Mouse (Mus musculus) midbrain, embryonic 11.5 days (tissue): ENCODE measurements around the gene Arhgap24. TPM values are rescaled to one million over a fixed set of nuclear protein-coding genes. Genes with fewer than 3 reads are reported as not detected.

Source experiments
- ATAC-seq: fragments of 200-750 bp; cut with Nextera tagmentation; 2 replicates; pipeline ENCODE4 v1.8.0; 2017; ENCODE audit warnings: moderate TSS enrichment, moderate library complexity; ENCODE audit not compliant: low FRiP score
- DNase-seq: peaks from one replicate; pipeline ENCODE4 v3.0.0; 2015; ENCODE audit warnings: low spot score; ENCODE audit errors: missing footprints
- H3K27ac ChIP-seq: fragments of 300-500 bp; sonication (generic); 2 replicates; pipeline ENCODE4 v1.5.1; 2014; ENCODE audit warnings: low read depth, low read length
- H3K27me3 ChIP-seq: fragments of 300-500 bp; sonication (generic); 2 replicates; pipeline ENCODE4 v1.6.1; 2014; ENCODE audit warnings: mild to moderate bottlenecking, low read length, moderate library complexity, mixed read lengths; ENCODE audit not compliant: control insufficient read depth, insufficient read depth
- H3K36me3 ChIP-seq: fragments of 300-500 bp; sonication (generic); 2 replicates; pipeline ENCODE4 v1.6.1; 2014; ENCODE audit warnings: mild to moderate bottlenecking, low read length, moderate library complexity, mixed read lengths; ENCODE audit not compliant: control insufficient read depth, insufficient read depth
- H3K4me1 ChIP-seq: fragments of 300-500 bp; sonication (generic); 2 replicates; pipeline ENCODE4 v1.6.1; 2014; ENCODE audit warnings: low read length; ENCODE audit not compliant: control insufficient read depth, insufficient read depth
- H3K4me2 ChIP-seq: fragments of 300-500 bp; sonication (generic); 2 replicates; pipeline ENCODE4 v1.6.1; 2014; ENCODE audit warnings: mild to moderate bottlenecking, moderate library complexity
- H3K4me3 ChIP-seq: fragments of 300-500 bp; sonication (generic); 2 replicates; pipeline ENCODE4 v1.5.1; 2014; ENCODE audit warnings: low read depth, low read length
- H3K9ac ChIP-seq: fragments of 300-500 bp; sonication (generic); 2 replicates; pipeline ENCODE4 v1.6.1; 2014; ENCODE audit warnings: low read length
- H3K9me3 ChIP-seq: fragments of 300-500 bp; sonication (generic); 2 replicates; pipeline ENCODE4 v1.6.1; 2016; ENCODE audit warnings: low read length; ENCODE audit not compliant: control insufficient read depth
- WGBS: fragments of 180-500 bp; shearing (Covaris S2); extraction: QIAGEN DNeasy Blood & Tissue Kit; methylation state at CpG from one replicate; pipeline ENCODE4 v1.1.7; 2014; 5-methylcytosine and 5-hydroxymethylcytosine counted together
- polyA plus RNA-seq: library from polyadenylated mRNA; unstranded; fragments of >200 nt; fragmentation: Nextera tagmentation; extraction: Ambion mirVana; gene quantifications from 2 replicates; pipeline ENCODE4 v1.2.1, GENCODE M21; 2014

Arhgap24 gene
- polyA plus RNA-seq, 1 experiment from 2014 or later = 3.4 TPM

DNA sequence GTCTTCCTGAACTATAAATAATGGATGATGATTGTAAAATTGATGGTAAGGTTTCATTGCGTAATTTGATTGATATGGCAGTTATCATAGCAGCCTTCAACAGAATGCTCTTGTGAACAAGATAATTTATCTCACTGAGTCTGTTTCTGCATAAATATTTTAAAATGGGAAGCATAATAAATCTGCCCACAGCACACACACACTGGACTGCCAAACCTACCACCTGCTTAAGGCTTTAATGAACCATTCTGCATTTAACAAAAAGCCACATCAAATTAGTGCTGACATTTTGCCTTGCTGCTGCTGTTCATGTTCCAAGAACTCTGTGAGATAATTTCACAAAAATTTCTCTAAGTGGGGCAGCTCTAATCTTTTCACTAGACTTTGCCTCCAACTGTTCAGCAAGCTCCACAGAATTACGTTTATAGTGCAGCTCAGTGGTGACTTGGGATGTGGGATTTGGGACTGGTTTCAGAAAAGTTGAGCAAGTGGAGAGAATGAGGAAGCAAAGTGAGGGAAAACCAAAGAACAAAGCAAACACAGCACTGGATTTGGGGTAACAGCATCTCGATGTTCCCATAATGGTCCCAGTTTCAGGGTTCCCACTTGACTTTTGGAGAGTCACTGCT, 142.7 kb downstream of the Arhgap24 start:
- Histone ChIP-seq H3K27ac (no peak overlapping the region), H3K9ac (no peak overlapping the region)
- ATAC-seq = no peak

DNA sequence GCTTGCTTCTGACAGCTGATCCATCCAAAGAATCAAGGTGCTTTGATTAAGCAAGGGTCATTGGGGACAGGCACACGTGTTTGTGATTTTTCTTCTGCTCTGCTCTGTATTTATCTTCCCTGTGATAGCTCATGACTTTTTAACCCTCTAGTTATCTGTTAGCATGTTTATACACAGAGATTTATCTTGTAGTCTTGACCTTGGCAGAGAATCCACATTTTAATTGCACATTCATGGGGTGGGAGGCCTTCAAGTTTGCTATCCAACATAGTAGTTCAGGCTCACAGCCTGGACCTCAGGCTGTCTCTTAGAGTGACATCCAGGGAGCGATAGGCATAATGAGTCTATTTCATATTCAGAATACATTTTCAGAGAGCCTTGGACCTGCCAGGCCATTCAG, 145.5 kb downstream of the Arhgap24 start:
- 85% methylated on average over 2 of the region's 2 CpGs for WGBS

More for the DNA sequence above, 142.7 kb downstream of the Arhgap24 start:
- Histone ChIP-seq H3K36me3 (no peaks in the 10 kb centered on the region), H3K9me3 (no peaks in the 10 kb centered on the region), H3K4me3 (no peak overlapping the region), H3K4me2 (no peak overlapping the region), H3K27me3 (no peaks in the 10 kb centered on the region), H3K4me1 (no peaks in the 10 kb centered on the region)
- WGBS = 88% methylated on average over 3 of the region's 3 CpGs
- DNase-seq = no peak

GRCm38 (mm10) chr5:102629362-102629771, 148.2 kb downstream of the Arhgap24 start:
- Histone ChIP-seq H3K4me1 (no peaks in the 10 kb centered on the region), H3K9me3 (no peaks in the 10 kb centered on the region), H3K4me2 (no peak overlapping the region), H3K27me3 (no peaks in the 10 kb centered on the region), H3K27ac (no peak overlapping the region), H3K4me3 (no peak overlapping the region), H3K9ac (no peak overlapping the region), H3K36me3 (no peaks in the 10 kb centered on the region)
- DNase-seq = no peak
- 89% methylated on average over 11 of the region's 11 CpGs for WGBS
- ATAC-seq = no peak

More for the DNA sequence above, 145.5 kb downstream of the Arhgap24 start:
- Histone ChIP-seq H3K36me3 (no peaks in the 10 kb centered on the region), H3K27me3 (no peaks in the 10 kb centered on the region), H3K9ac (no peak overlapping the region), H3K4me3 (no peak overlapping the region), H3K4me1 (no peaks in the 10 kb centered on the region), H3K27ac (no peak overlapping the region), H3K4me2 (no peak overlapping the region), H3K9me3 (no peaks in the 10 kb centered on the region)
- ATAC-seq (no peak), DNase-seq (no peak)

- no peak overlapping the region for H3K9ac ChIP-seq
- H3K27me3 ChIP-seq = no peaks in the 10 kb centered on the region
- WGBS = 90% methylated on average over 4 of the region's 4 CpGs
- ATAC-seq = no peak
- DNase-seq = no peak
- no peaks in the 10 kb centered on the region for H3K9me3 ChIP-seq
- no peak overlapping the region for H3K27ac ChIP-seq
- H3K36me3 ChIP-seq = no peaks in the 10 kb centered on the region
- H3K4me3 ChIP-seq = no peak overlapping the region
- no peaks in the 10 kb centered on the region for H3K4me1 ChIP-seq
- H3K4me2 ChIP-seq = no peak overlapping the region
Measured at GRCm38 (mm10) chr5:102635591-102635990, 154.4 kb downstream of the Arhgap24 start.

GRCm38 (mm10) chr5:102639782-102640559, 158.8 kb downstream of the Arhgap24 start:
- 74% methylated on average over 7 of the region's 7 CpGs for WGBS
- H3K4me1 ChIP-seq = no peaks in the 10 kb centered on the region
- no peak for ATAC-seq

GRCm38 (mm10) chr5:102643364-102643763, 162.2 kb downstream of the Arhgap24 start:
- H3K4me2 ChIP-seq = no peak overlapping the region
- no peak overlapping the region for H3K4me3 ChIP-seq
- H3K4me1 ChIP-seq = no peaks in the 10 kb centered on the region
- 92% methylated on average over 7 of the region's 7 CpGs for WGBS
- no peaks in the 10 kb centered on the region for H3K9me3 ChIP-seq
- DNase-seq (no peak), ATAC-seq (no peak)
- H3K9ac ChIP-seq = no peak overlapping the region
- H3K36me3 ChIP-seq = no peaks in the 10 kb centered on the region
- H3K27me3 ChIP-seq = no peaks in the 10 kb centered on the region
- H3K27ac ChIP-seq = no peak overlapping the region

More at GRCm38 (mm10) chr5:102639782-102640559, 158.8 kb downstream of the Arhgap24 start:
- Histone ChIP-seq H3K27ac (no peak overlapping the region), H3K27me3 (no peaks in the 10 kb centered on the region), H3K36me3 (no peaks in the 10 kb centered on the region), H3K9ac (no peak overlapping the region), H3K4me2 (no peak overlapping the region), H3K9me3 (no peaks in the 10 kb centered on the region), H3K4me3 (no peak overlapping the region)
- DNase-seq = no peak

GRCm38 (mm10) chr5:102643820-102644219, 162.6 kb downstream of the Arhgap24 start:
- DNase-seq (no peak), ATAC-seq (no peak)
- Histone ChIP-seq H3K4me1 (no peaks in the 10 kb centered on the region), H3K4me2 (no peak overlapping the region), H3K9ac (no peak overlapping the region), H3K9me3 (no peaks in the 10 kb centered on the region), H3K4me3 (no peak overlapping the region), H3K27me3 (no peaks in the 10 kb centered on the region), H3K36me3 (no peaks in the 10 kb centered on the region), H3K27ac (no peak overlapping the region)
- WGBS = 85% methylated on average over 4 of the region's 4 CpGs

DNA sequence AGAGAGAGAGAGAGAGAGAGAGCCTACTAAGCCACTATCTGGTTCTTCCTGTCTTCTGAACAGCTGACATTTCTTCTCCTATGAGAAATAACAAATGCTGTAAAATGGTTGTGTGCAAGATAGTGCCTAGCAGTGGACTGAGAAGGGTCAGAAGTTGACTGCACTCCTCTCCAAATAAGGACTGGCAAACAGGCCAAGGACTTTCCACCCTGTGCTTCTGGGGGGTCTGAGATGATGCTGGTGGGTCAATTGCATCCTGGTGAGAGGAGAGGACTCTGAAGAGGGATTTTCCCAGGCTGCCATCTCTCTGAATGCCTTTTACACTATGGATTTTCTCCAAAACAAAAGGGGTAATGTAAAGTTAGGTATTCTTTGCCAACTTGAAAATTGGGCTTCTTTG, 177.9 kb downstream of the Arhgap24 start:
- H3K27me3 ChIP-seq = no peaks in the 10 kb centered on the region
- H3K9ac ChIP-seq = no peak overlapping the region
- H3K4me3 ChIP-seq = no peak overlapping the region
- H3K27ac ChIP-seq = no peak overlapping the region
- H3K36me3 ChIP-seq = no peaks in the 10 kb centered on the region
- H3K4me2 ChIP-seq = no peak overlapping the region
- no peaks in the 10 kb centered on the region for H3K4me1 ChIP-seq
- ATAC-seq (no peak), DNase-seq (no peak)
- H3K9me3 ChIP-seq = no peaks in the 10 kb centered on the region

DNA sequence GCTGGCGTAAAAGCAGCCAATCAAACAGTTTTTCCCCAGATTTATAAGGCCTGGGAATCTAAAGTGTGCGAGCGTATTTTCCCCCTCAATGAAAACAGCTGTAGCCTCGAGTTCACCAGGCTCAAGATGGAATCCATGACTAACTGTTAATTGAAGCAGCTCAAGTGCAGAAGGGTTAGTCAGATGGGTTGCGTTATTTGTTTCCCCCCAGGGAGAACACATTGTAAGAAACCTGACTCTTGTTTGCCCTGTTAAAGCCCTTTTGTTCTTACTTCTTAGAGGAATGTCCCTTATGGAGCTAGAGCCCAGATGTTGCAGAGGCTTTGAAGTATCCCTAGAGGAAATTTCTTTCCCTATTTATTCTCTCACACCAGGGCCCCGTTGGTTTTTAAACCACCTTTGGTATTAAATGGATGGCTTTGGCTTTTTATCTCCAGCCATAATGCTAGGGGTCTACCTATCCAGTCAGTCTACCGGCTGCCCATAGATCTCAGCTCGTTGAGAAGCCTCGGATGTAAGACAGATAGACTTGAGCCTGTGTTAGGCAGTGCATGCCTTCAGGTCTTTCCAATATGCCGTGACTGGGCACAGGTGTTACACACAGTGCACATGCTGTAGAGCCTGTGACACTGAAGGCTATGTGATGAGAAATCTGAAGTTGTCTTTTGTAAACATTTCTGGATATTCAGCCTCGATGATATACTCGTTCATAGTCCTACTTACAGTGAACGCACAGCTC, 184.0 kb downstream of the Arhgap24 start:
- H3K9ac ChIP-seq = no peak overlapping the region
- no peak for ATAC-seq
- 60% methylated on average over 13 of the region's 13 CpGs for WGBS
- no peaks in the 10 kb centered on the region for H3K27me3 ChIP-seq
- H3K4me3 ChIP-seq = no peak overlapping the region
- no peak overlapping the region for H3K4me2 ChIP-seq
- H3K9me3 ChIP-seq = no peaks in the 10 kb centered on the region
- no peak overlapping the region for H3K27ac ChIP-seq
- H3K36me3 ChIP-seq = no peaks in the 10 kb centered on the region
- H3K4me1 ChIP-seq = no peaks in the 10 kb centered on the region
- no peak for DNase-seq
